Mouse (Mus musculus) E14TG2a.4 (cell line): ENCODE measurements around the gene Csf2rb.
"Not testable (repeated sequence)": the region's sequence is repeated elsewhere in the genome, so short reads cannot be mapped to it uniquely, and the experiment has no call there.

ENCODE experiments used
- CTCF ChIP-seq: conservative IDR thresholded peaks from 2 replicates; pipeline ENCODE4 v1.5.1; 2014; ENCODE audit warnings: low read length
- NANOG ChIP-seq: IDR thresholded peaks from 2 replicates; pipeline ENCODE4 v1.6.1; 2014; ENCODE audit warnings: borderline replicate concordance, low read length, mixed read lengths
- POU5F1 ChIP-seq: IDR thresholded peaks from 2 replicates; pipeline ENCODE4 v1.6.1; 2014; ENCODE audit warnings: low read length, borderline replicate concordance

- TF ChIP-seq CTCF, POU5F1, NANOG: not testable (repeated sequence)
Observed at GRCm38 (mm10) chr15:78327753-78328341, 2.3 kb downstream of the Csf2rb start.
